Mouse (Mus musculus) neural tube, embryonic 15.5 days (tissue): Measurements from ENCODE around the gene 5730522E02Rik. TPM values are rescaled to one million over a fixed set of nuclear protein-coding genes. Genes with fewer than 3 reads are reported as not detected.

ENCODE experiments used
- ATAC-seq: fragments of 200-750 bp; cut with Nextera tagmentation; 2 replicates; pipeline ENCODE4 v1.8.0; 2017; ENCODE audit warnings: mild to moderate bottlenecking, moderate TSS enrichment, moderate library complexity; ENCODE audit not compliant: low FRiP score
- H3K27ac ChIP-seq: fragments of 300-500 bp; sonication (generic); replicated peaks from 2 replicates; pipeline ENCODE4 v1.5.1; 2015; ENCODE audit warnings: mild to moderate bottlenecking, inconsistent platforms
- H3K27me3 ChIP-seq: fragments of 300-500 bp; sonication (generic); replicated peaks from 2 replicates; pipeline ENCODE4 v1.6.1; 2015; ENCODE audit warnings: inconsistent platforms
- H3K36me3 ChIP-seq: fragments of 300-500 bp; sonication (generic); 2 replicates; pipeline ENCODE4 v1.6.1; 2015; ENCODE audit warnings: inconsistent platforms
- H3K4me1 ChIP-seq: fragments of 300-500 bp; sonication (generic); 2 replicates; pipeline ENCODE4 v1.6.1; 2015; ENCODE audit warnings: inconsistent platforms
- H3K4me2 ChIP-seq: fragments of 300-500 bp; sonication (generic); 2 replicates; pipeline ENCODE4 v1.6.1; 2015; ENCODE audit warnings: inconsistent platforms, mild to moderate bottlenecking, moderate library complexity
- H3K4me3 ChIP-seq: fragments of 300-500 bp; sonication (generic); replicated peaks from 2 replicates; pipeline ENCODE4 v1.5.1; 2015; ENCODE audit warnings: mild to moderate bottlenecking, inconsistent platforms
- H3K9ac ChIP-seq: fragments of 300-500 bp; sonication (generic); replicated peaks from 2 replicates; pipeline ENCODE4 v1.6.1; 2015; ENCODE audit warnings: mild to moderate bottlenecking, inconsistent platforms
- H3K9me3 ChIP-seq: fragments of 300-500 bp; sonication (generic); replicated peaks from 2 replicates; pipeline ENCODE4 v1.6.1; 2016; ENCODE audit warnings: inconsistent platforms
- WGBS: fragments of 180-500 bp; shearing (Covaris S2); methylation state at CpG from one replicate; pipeline ENCODE4 v1.1.7; 2015; ENCODE audit warnings: mixed read lengths; 5-methylcytosine and 5-hydroxymethylcytosine counted together
- polyA plus RNA-seq: library from polyadenylated mRNA; unstranded; fragments of >200 nt; fragmentation: Nextera tagmentation; extraction: Ambion mirVana; gene quantifications from 2 replicates; pipeline ENCODE4 v1.2.1, GENCODE M21; 2015

The 5730522E02Rik gene
- polyA plus RNA-seq, 1 experiment from 2014 or later, result 15.0 TPM

GRCm38 (mm10) chr11:26170572-26170971 lies 40.0 kb downstream of the 5730522E02Rik start:
- H3K4me1 ChIP-seq, result no peaks in the 10 kb centered on the region
- H3K4me3 ChIP-seq, result no peak overlapping the region
- no peak overlapping the region for H3K27ac ChIP-seq
- H3K27me3 ChIP-seq, result no peaks in the 10 kb centered on the region
- WGBS, result 89% methylated on average over 2 of the region's 2 CpGs
- H3K4me2 ChIP-seq, result no peak overlapping the region
- no peak overlapping the region for H3K9ac ChIP-seq
- no peak for ATAC-seq
- no peaks in the 10 kb centered on the region for H3K36me3 ChIP-seq
- no peaks in the 10 kb centered on the region for H3K9me3 ChIP-seq

GRCm38 (mm10) chr11:26167609-26167971 lies 43.0 kb downstream of the 5730522E02Rik start:
- ATAC-seq, result no peak
- WGBS, result 96% methylated on average over 7 of the region's 7 CpGs
- no peak overlapping the region for H3K27ac ChIP-seq

GRCm38 (mm10) chr11:26166966-26167608 lies 43.5 kb downstream of the 5730522E02Rik start:
- no peaks in the 10 kb centered on the region for H3K27me3 ChIP-seq
- no peak overlapping the region for H3K4me3 ChIP-seq
- H3K27ac ChIP-seq, result no peak overlapping the region
- no peaks in the 10 kb centered on the region for H3K9me3 ChIP-seq
- H3K36me3 ChIP-seq, result no peaks in the 10 kb centered on the region
- no peak overlapping the region for H3K4me2 ChIP-seq
- 84% methylated on average over 4 of the region's 4 CpGs for WGBS
- H3K4me1 ChIP-seq, result no peaks in the 10 kb centered on the region
- no peak for ATAC-seq
- no peak overlapping the region for H3K9ac ChIP-seq

More at GRCm38 (mm10) chr11:26167609-26167971, 43.0 kb downstream of the 5730522E02Rik start:
- H3K36me3 ChIP-seq, result no peaks in the 10 kb centered on the region
- no peaks in the 10 kb centered on the region for H3K27me3 ChIP-seq
- H3K4me2 ChIP-seq, result no peak overlapping the region
- no peak overlapping the region for H3K9ac ChIP-seq
- no peaks in the 10 kb centered on the region for H3K4me1 ChIP-seq
- H3K4me3 ChIP-seq, result no peak overlapping the region
- no peaks in the 10 kb centered on the region for H3K9me3 ChIP-seq

GRCm38 (mm10) chr11:26164651-26165259 lies 45.8 kb downstream of the 5730522E02Rik start:
- no peak overlapping the region for H3K9ac ChIP-seq
- H3K4me2 ChIP-seq, result no peak overlapping the region
- H3K4me3 ChIP-seq, result no peak overlapping the region
- H3K36me3 ChIP-seq, result no peaks in the 10 kb centered on the region
- no peaks in the 10 kb centered on the region for H3K27me3 ChIP-seq
- no peak overlapping the region for H3K27ac ChIP-seq
- H3K4me1 ChIP-seq, result no peaks in the 10 kb centered on the region
- ATAC-seq, result no peak
- WGBS, result 92% methylated on average over 5 of the region's 5 CpGs
- H3K9me3 ChIP-seq, result no peaks in the 10 kb centered on the region

- WGBS, result 89% methylated on average over 5 of the region's 5 CpGs
- no peak overlapping the region for H3K4me2 ChIP-seq
- no peak overlapping the region for H3K4me3 ChIP-seq
Observed at GRCm38 (mm10) chr11:26161354-26161753, 49.2 kb downstream of the 5730522E02Rik start.

GRCm38 (mm10) chr11:26159033-26159432 lies 51.5 kb downstream of the 5730522E02Rik start:
- no peak overlapping the region for H3K27ac ChIP-seq
- WGBS, result 38% methylated on average over 3 of the region's 3 CpGs
- H3K4me2 ChIP-seq, result no peak overlapping the region
- H3K9ac ChIP-seq, result no peak overlapping the region
- no peaks in the 10 kb centered on the region for H3K36me3 ChIP-seq
- no peak overlapping the region for H3K4me3 ChIP-seq
- no peaks in the 10 kb centered on the region for H3K27me3 ChIP-seq
- no peaks in the 10 kb centered on the region for H3K9me3 ChIP-seq
- no peak for ATAC-seq
- 0 out of 2 replicates have a peak, but pooled peaks cover 6% of the 10 kb centered on the region for H3K4me1 ChIP-seq

More at GRCm38 (mm10) chr11:26161354-26161753, 49.2 kb downstream of the 5730522E02Rik start:
- no peak for ATAC-seq
- H3K4me1 ChIP-seq, result 0 out of 2 replicates have a peak, but pooled peaks cover 6% of the 10 kb centered on the region
- H3K9ac ChIP-seq, result no peak overlapping the region
- H3K27me3 ChIP-seq, result no peaks in the 10 kb centered on the region
- no peaks in the 10 kb centered on the region for H3K9me3 ChIP-seq
- H3K36me3 ChIP-seq, result no peaks in the 10 kb centered on the region
- no peak overlapping the region for H3K27ac ChIP-seq

- Histone ChIP-seq H3K36me3 (no peaks in the 10 kb centered on the region), H3K9me3 (no peaks in the 10 kb centered on the region), H3K4me1 (no peaks in the 10 kb centered on the region), H3K4me2 (no peak overlapping the region), H3K27me3 (no peaks in the 10 kb centered on the region), H3K4me3 (no peak overlapping the region), H3K9ac (no peak overlapping the region), H3K27ac (no peak overlapping the region)
- 77% methylated on average over 3 of the region's 3 CpGs for WGBS
- ATAC-seq, result no peak
Observed at GRCm38 (mm10) chr11:26140024-26140423, 70.5 kb downstream of the 5730522E02Rik start.

- WGBS, result 94% methylated on average over 1 of the region's 1 CpGs
- H3K9ac ChIP-seq, result no peak overlapping the region
- no peak overlapping the region for H3K27ac ChIP-seq
- H3K9me3 ChIP-seq, result no peaks in the 10 kb centered on the region
- no peak overlapping the region for H3K4me2 ChIP-seq
- H3K27me3 ChIP-seq, result no peaks in the 10 kb centered on the region
- H3K36me3 ChIP-seq, result no peaks in the 10 kb centered on the region
- H3K4me3 ChIP-seq, result no peak overlapping the region
- H3K4me1 ChIP-seq, result no peaks in the 10 kb centered on the region
- no peak for ATAC-seq
Observed at GRCm38 (mm10) chr11:26138013-26138412, 72.5 kb downstream of the 5730522E02Rik start.

GRCm38 (mm10) chr11:26130911-26131310 lies 79.7 kb downstream of the 5730522E02Rik start:
- no peak for ATAC-seq

GRCm38 (mm10) chr11:26129054-26129453 lies 81.5 kb downstream of the 5730522E02Rik start:
- Histone ChIP-seq H3K36me3 (no peaks in the 10 kb centered on the region), H3K4me1 (peaks cover 6% of the 10 kb centered on the region; the same call in 1 of the 2 replicates), H3K4me2 (no peak overlapping the region), H3K27me3 (no peaks in the 10 kb centered on the region), H3K4me3 (no peak overlapping the region), H3K9ac (no peak overlapping the region), H3K27ac (no peak overlapping the region), H3K9me3 (no peaks in the 10 kb centered on the region)
- ATAC-seq, result no peak
- 54% methylated on average over 2 of the region's 2 CpGs for WGBS

More at GRCm38 (mm10) chr11:26130911-26131310, 79.7 kb downstream of the 5730522E02Rik start:
- H3K4me2 ChIP-seq, result no peak overlapping the region
- 45% methylated on average over 11 of the region's 11 CpGs for WGBS
- no peak overlapping the region for H3K9ac ChIP-seq
- H3K4me3 ChIP-seq, result no peak overlapping the region
- no peaks in the 10 kb centered on the region for H3K27me3 ChIP-seq
- peaks cover 6% of the 10 kb centered on the region; the same call in 1 of the 2 replicates for H3K4me1 ChIP-seq
- H3K27ac ChIP-seq, result no peak overlapping the region
- no peaks in the 10 kb centered on the region for H3K9me3 ChIP-seq
- no peaks in the 10 kb centered on the region for H3K36me3 ChIP-seq

GRCm38 (mm10) chr11:26128385-26128784 lies 82.2 kb downstream of the 5730522E02Rik start:
- no peak for ATAC-seq
- Histone ChIP-seq H3K4me2 (no peak overlapping the region), H3K9me3 (no peaks in the 10 kb centered on the region), H3K27me3 (no peaks in the 10 kb centered on the region), H3K4me3 (no peak overlapping the region), H3K9ac (no peak overlapping the region), H3K4me1 (peaks cover 6% of the 10 kb centered on the region; the same call in 1 of the 2 replicates), H3K27ac (no peak overlapping the region), H3K36me3 (no peaks in the 10 kb centered on the region)
- WGBS, result 65% methylated on average over 2 of the region's 2 CpGs

GRCm38 (mm10) chr11:26125923-26126322 lies 84.6 kb downstream of the 5730522E02Rik start:
- no peak overlapping the region for H3K27ac ChIP-seq
- no peaks in the 10 kb centered on the region for H3K9me3 ChIP-seq
- peaks cover 8% of the 10 kb centered on the region for H3K4me1 ChIP-seq
- no peak overlapping the region for H3K4me3 ChIP-seq
- ATAC-seq, result no peak
- H3K4me2 ChIP-seq, result no peak overlapping the region
- no peaks in the 10 kb centered on the region for H3K27me3 ChIP-seq
- no peak overlapping the region for H3K9ac ChIP-seq
- H3K36me3 ChIP-seq, result no peaks in the 10 kb centered on the region
